ENCODE assay signal across 9 mouse cellular contexts in the genomic region with DNA sequence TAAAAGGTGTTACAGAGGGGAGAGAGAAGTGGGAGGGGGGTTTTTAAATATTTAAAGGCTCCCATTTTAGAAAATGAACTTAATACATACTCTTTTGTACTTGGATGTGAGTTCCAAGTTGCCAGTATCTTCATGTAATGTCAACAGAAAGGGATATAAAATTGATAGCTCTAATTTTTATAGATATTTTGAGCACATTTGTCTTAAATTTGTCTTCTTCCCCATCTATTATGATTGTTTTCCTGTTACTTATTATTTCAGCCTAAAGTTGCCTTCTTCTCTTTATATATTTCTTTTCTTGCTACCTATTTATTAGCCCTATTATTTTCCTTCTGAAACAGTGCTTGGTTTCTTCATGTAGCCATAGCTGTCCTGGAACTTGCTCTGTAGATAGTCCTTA. TPM values are rescaled to one million over a fixed set of nuclear protein-coding genes. Genes with fewer than 3 reads are reported as not detected.
DNase-seq lines count a peak whose midpoint lies in the region; ATAC-seq lines count a peak whose summit lies in the region.
"Had no signal": no experiment of that assay in that cellular context is flagged by ENCODE, and none has a peak within 500 bp of the region (broad histone marks: within the 10 kb centered on the region; RNA-seq: fewer than 3 reads in every experiment).

TSS of gene Hist1h1d (plus strand) at position 301 of the 400 bp plus-strand sequence.

- H3K36me3 ChIP-seq in erythroblast, embryonic 14.5 days (ENCODE audit: control insufficient read depth), result no peaks in the 10 kb centered on the region; the same call in 1 of the 2 replicates
- no peaks in the 10 kb centered on the region for H3K36me3 ChIP-seq in intestine, embryonic 16.5 days (ENCODE audit: control insufficient read depth, insufficient read depth, low read length)
- no peaks in the 10 kb centered on the region for H3K36me3 ChIP-seq in neural tube, embryonic 13.5 days

- no peaks in the 10 kb centered on the region for H3K9me3 ChIP-seq in erythroblast, embryonic 14.5 days (ENCODE audit: control insufficient read depth, low read length)
- no peaks in the 10 kb centered on the region for H3K9me3 ChIP-seq in intestine, embryonic 16.5 days (ENCODE audit: control insufficient read depth, low read length)
- no peaks in the 10 kb centered on the region for H3K9me3 ChIP-seq in neural tube, embryonic 13.5 days

- H3K4me2 ChIP-seq in intestine, embryonic 16.5 days (ENCODE audit: low read depth, low read length), result 0 out of 2 replicates have a peak within 1 kb of the TSS, but pooled peaks have one; percentile 12
- H3K4me2 ChIP-seq in neural tube, embryonic 13.5 days, result peak within 1 kb of the TSS; percentile 100

- H3K4me3 ChIP-seq in erythroblast, embryonic 14.5 days (replicated peaks), result peak within 1 kb of the TSS; percentile 80
- no peak within 1 kb of the TSS for H3K4me3 ChIP-seq in intestine, embryonic 16.5 days (ENCODE audit: low read length)
- H3K4me3 ChIP-seq in neural tube, embryonic 13.5 days, result no peak within 1 kb of the TSS

- DNase-seq in left cerebral cortex, postnatal 4 days, result no peak
- DNase-seq in left cerebral cortex, postnatal 14 days (ENCODE audit: low spot score in 2 of 2), result no peak
- no peak for DNase-seq in testis, postnatal 14 days (ENCODE audit: low spot score)
- no peak for DNase-seq in spleen, postnatal 36 days (ENCODE audit: low spot score in 2 of 2)
- no peak for DNase-seq in thymus, postnatal 4 days
- DNase-seq: lung, postnatal 4 days had no signal

- no peaks in the 10 kb centered on the region for H3K27me3 ChIP-seq in erythroblast, embryonic 14.5 days (ENCODE audit: control insufficient read depth)
- H3K27me3 ChIP-seq in intestine, embryonic 16.5 days (replicated peaks; ENCODE audit: control insufficient read depth, insufficient read depth, low read length), result no peaks in the 10 kb centered on the region
- no peaks in the 10 kb centered on the region for H3K27me3 ChIP-seq in neural tube, embryonic 13.5 days

- intact Hi-C loops in left cerebral cortex, postnatal 4 days (cut with DNase I), result no loop called here
- intact Hi-C loops in left cerebral cortex, postnatal 14 days (cut with DNase I), result no loop called here

- H3K4me1 ChIP-seq in erythroblast, embryonic 14.5 days (ENCODE audit: control insufficient read depth), result peaks cover 77% of the 10 kb centered on the region
- peaks cover 12% of the 10 kb centered on the region for H3K4me1 ChIP-seq in intestine, embryonic 16.5 days (ENCODE audit: control insufficient read depth, insufficient read depth, low read length)
- peaks cover 36% of the 10 kb centered on the region for H3K4me1 ChIP-seq in neural tube, embryonic 13.5 days (replicated peaks)

- no peak within 1 kb of the TSS for H3K9ac ChIP-seq in intestine, embryonic 16.5 days (ENCODE audit: low read depth, low read length)
- H3K9ac ChIP-seq in neural tube, embryonic 13.5 days, result peak within 1 kb of the TSS; percentile 82; the same call in 1 of the 2 replicates

- peak within 1 kb of the TSS; percentile 97 for H3K27ac ChIP-seq in intestine, embryonic 16.5 days (ENCODE audit: low read length)
- peak within 1 kb of the TSS; percentile 93 for H3K27ac ChIP-seq in neural tube, embryonic 13.5 days (replicated peaks)

- no peak for ATAC-seq in intestine, embryonic 16.5 days
- no peak for ATAC-seq in neural tube, embryonic 13.5 days (ENCODE audit: low read depth)

RNA-seq across cellular contexts. Expression of gene Hist1h1d, which starts in this region (rescaled TPM):
- 10 to 100 TPM; 12.0 to 12.4 TPM for total RNA-seq in left cerebral cortex, postnatal 4 days (2021)
- total RNA-seq in left cerebral cortex, postnatal 14 days (2021), result 1 to 10 TPM; 3.1 to 4.2 TPM
- polyA plus RNA-seq in erythroblast, embryonic 14.5 days (2012), result 0.51 and 0.95 TPM in 2 replicates
- 0.28 and 0.42 TPM in 2 replicates for polyA plus RNA-seq in intestine, embryonic 16.5 days (2015; fragmentation: Nextera tagmentation; extraction: Ambion mirVana)
- polyA plus RNA-seq in neural tube, embryonic 13.5 days (2015; fragmentation: Nextera tagmentation; extraction: Ambion mirVana), result 0.11 and 0.22 TPM in 2 replicates
